Mouse (Mus musculus) forebrain, postnatal 0 days (tissue): Measurements from ENCODE around the gene Rpl36. TPM values are rescaled to one million over a fixed set of nuclear protein-coding genes. Genes with fewer than 3 reads are reported as not detected.

ENCODE experiments used
- ATAC-seq: fragments of 200-750 bp; cut with Nextera tagmentation; 2 replicates; pipeline ENCODE4 v1.8.0; 2017; ENCODE audit warnings: mild to moderate bottlenecking, moderate library complexity
- DNase-seq: peaks from one replicate; pipeline ENCODE4 v3.0.0-alpha.2; 2015
- H3K27ac ChIP-seq: fragments of 300-500 bp; sonication (generic); 2 replicates; pipeline ENCODE4 v1.5.1; 2014; ENCODE audit warnings: low read depth, mild to moderate bottlenecking, antibody characterized with exemption, low read length, moderate library complexity, mixed read lengths
- H3K27me3 ChIP-seq: fragments of 300-500 bp; sonication (generic); 2 replicates; pipeline ENCODE4 v1.6.1; 2014; ENCODE audit warnings: mild to moderate bottlenecking, low read length, mixed read lengths; ENCODE audit not compliant: insufficient read depth
- H3K36me3 ChIP-seq: fragments of 300-500 bp; sonication (generic); 2 replicates; pipeline ENCODE4 v1.6.1; 2014; ENCODE audit warnings: mild to moderate bottlenecking, moderate library complexity; ENCODE audit not compliant: insufficient read depth
- H3K4me1 ChIP-seq: fragments of 300-500 bp; sonication (generic); 2 replicates; pipeline ENCODE4 v1.6.1; 2014; ENCODE audit warnings: antibody characterized with exemption; ENCODE audit not compliant: insufficient read depth
- H3K4me2 ChIP-seq: fragments of 300-500 bp; sonication (generic); 2 replicates; pipeline ENCODE4 v1.6.1; 2014; ENCODE audit warnings: low read depth, mild to moderate bottlenecking, moderate library complexity
- H3K4me3 ChIP-seq: fragments of 300-500 bp; sonication (generic); 2 replicates; pipeline ENCODE4 v1.5.1; 2014; ENCODE audit warnings: low read depth, low read length, mixed read lengths
- H3K9ac ChIP-seq: fragments of 300-500 bp; sonication (generic); 2 replicates; pipeline ENCODE4 v1.6.1; 2014; ENCODE audit warnings: mild to moderate bottlenecking
- H3K9me3 ChIP-seq: fragments of 300-500 bp; sonication (generic); 2 replicates; pipeline ENCODE4 v1.6.1; 2016; ENCODE audit warnings: low read length
- CTCF ChIP-seq: sonication (generic); IDR thresholded peaks from 2 replicates; pipeline ENCODE4 v1.5.1; 2016; ENCODE audit warnings: antibody characterized with exemption, control low read depth, low read depth
- whole genome bisulfite sequencing: fragments of 180-500 bp; shearing (Covaris S2); extraction: QIAGEN DNeasy Blood & Tissue Kit; methylation state at CpG from one replicate; pipeline ENCODE4 v1.1.7; 2014; 5-methylcytosine and 5-hydroxymethylcytosine counted together
- polyA plus RNA-seq: library from polyadenylated mRNA; unstranded; fragments of >200 nt; fragmentation: Nextera tagmentation; extraction: Ambion mirVana; gene quantifications from 2 replicates; pipeline ENCODE4 v1.2.1, GENCODE M21; 2015
- total RNA-seq: library from RNA; depleted of rRNA; stranded (reverse); fragments of >200 nt; gene quantifications from 2 replicates; pipeline ENCODE4 v1.2.3, GENCODE M21; 2014

Rpl36 gene
- total and polyA plus RNA-seq, 2 experiments from 2014 or later: 807 to 1,145 TPM

DNA sequence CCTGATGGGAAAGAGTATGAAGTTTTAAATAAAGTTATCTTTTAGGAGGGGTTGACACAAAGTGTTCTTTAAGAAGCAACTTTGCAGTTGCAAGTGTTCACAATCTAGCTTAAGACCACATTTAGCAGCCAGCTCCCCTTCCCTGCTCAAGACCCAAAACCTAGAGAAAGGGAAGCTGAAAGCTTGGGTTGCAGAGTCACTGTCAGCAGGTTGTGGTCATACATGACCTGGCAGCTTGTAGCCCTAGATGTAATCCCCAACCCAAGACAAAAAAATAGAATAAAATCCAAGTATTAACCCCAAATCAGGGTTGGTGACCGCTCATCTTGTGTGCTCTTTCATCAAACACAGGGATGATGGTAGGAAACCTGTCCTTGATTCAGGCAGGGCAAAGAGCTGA, 30.1 kb upstream of the Rpl36 start:
- Histone ChIP-seq H3K9me3 (no peaks in the 10 kb centered on the region), H3K36me3 (peaks cover 49% of the 10 kb centered on the region), H3K4me3 (peak overlapping the region; percentile 83), H3K9ac (peak overlapping the region; percentile 88), H3K27ac (no peak overlapping the region), H3K27me3 (no peaks in the 10 kb centered on the region), H3K4me1 (peaks cover 30% of the 10 kb centered on the region), H3K4me2 (peak overlapping the region; percentile 86)
- WGBS: 68% methylated on average over 1 of the region's 1 CpGs
- no peak for TF ChIP-seq CTCF
- DNase-seq (no peak), ATAC-seq (no peak)

DNA sequence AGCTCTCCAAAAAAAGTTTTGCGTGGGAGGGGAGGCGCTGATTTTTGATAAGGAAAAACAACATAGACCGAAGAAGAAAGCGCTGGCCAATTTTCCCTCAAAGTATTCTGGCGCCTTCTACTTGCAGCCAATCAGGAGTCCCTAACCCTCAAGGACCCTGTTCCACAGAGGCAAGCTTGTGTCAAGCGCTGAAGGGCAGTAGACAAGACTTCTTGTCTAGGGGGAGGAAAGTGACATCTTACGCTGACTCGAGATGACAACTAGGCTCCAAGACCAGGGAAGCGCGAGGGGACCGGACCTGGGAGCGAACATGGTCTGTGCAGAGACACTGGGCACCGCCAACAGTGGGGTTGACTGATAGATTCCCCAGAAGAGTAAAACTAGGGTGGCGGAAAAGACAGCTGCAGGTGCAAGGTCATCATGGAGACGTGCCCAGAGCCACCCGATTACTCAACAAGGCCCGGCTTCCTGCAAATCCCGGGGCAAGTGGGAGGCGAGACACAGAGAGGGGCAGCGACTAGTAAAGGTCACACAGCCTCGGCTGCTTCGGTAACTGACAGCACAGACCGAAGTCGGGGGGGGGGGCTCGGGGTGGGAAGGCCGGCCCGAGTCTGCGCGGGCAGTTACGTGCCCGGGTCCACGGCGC, 29.5 kb upstream of the Rpl36 start:
- peak overlapping the region; percentile 88 for H3K9ac ChIP-seq
- DNase-seq (no peak), ATAC-seq (no peak)
- WGBS: 2% methylated on average over 33 of the region's 33 CpGs
- H3K27ac ChIP-seq: peak overlapping the region; percentile 97
- TF ChIP-seq CTCF: no peak
- peaks cover 49% of the 10 kb centered on the region for H3K36me3 ChIP-seq
- H3K27me3 ChIP-seq: no peaks in the 10 kb centered on the region
- H3K4me1 ChIP-seq: peaks cover 30% of the 10 kb centered on the region
- H3K4me3 ChIP-seq: peak overlapping the region; percentile 83
- peak overlapping the region; percentile 86 for H3K4me2 ChIP-seq
- no peaks in the 10 kb centered on the region for H3K9me3 ChIP-seq

DNA sequence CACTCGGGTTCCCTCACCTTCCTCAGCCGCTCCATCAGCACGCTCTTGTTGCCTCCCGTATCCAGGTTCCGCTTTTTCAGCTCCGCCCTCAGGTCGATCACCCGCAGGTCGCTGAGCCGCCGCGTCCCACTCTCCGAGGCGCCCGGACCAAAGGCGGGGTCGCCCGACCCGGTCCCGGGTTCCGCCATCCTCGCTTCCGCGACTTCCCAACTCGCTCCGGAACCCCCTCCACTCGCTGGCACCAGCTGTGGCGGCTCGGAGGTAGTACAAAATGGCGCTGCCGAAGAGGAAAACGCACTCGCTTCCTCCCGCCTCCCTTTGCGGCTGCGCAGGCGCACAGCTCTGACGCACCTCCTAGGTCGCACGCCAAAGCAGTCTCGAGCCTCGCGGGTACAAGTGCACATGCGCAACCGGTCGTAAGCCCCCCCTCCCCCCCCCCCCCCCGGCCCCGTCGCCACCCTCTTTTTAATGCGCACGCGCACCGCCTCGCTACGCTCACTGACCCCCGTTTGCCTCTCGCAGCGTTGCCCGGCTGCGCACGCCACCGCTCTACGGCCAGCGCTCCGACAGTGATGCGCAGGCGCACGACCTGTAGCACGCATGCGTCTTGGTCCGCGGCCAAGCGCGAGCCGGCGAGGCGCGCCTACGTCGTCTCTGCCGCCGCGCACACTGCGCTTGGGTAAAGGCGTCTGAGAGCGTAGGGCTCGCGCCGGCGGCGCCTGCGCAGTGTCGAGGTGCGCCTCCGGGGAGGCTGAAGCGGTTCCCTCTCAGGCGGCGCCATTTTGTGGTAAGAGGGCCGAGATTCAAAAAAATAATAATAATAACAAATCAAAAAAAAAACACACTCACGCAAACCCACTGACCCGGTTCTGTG, 28.7 kb upstream of the Rpl36 start, which contains the start of the genes Safb2 and Safb:
TSS of gene Safb2 (minus strand) at position 329 of the 874 bp plus-strand sequence.
TSS of gene Safb (plus strand) at position 569 of the 874 bp plus-strand sequence.
- peak; percentile 100 for DNase-seq
- Histone ChIP-seq H3K4me1 (peaks cover 30% of the 10 kb centered on the region), H3K36me3 (peaks cover 55% of the 10 kb centered on the region), H3K27me3 (no peaks in the 10 kb centered on the region), H3K4me3 (peak within 1 kb of the TSS; percentile 86), H3K27ac (peak within 1 kb of the TSS; percentile 97), H3K9me3 (no peaks in the 10 kb centered on the region), H3K4me2 (peak within 1 kb of the TSS; percentile 86), H3K9ac (peak within 1 kb of the TSS; percentile 88)
- TF ChIP-seq CTCF: peak; percentile 40
- ATAC-seq: peak; percentile 96
- WGBS: 1% methylated on average over 93 of the region's 101 CpGs

DNA sequence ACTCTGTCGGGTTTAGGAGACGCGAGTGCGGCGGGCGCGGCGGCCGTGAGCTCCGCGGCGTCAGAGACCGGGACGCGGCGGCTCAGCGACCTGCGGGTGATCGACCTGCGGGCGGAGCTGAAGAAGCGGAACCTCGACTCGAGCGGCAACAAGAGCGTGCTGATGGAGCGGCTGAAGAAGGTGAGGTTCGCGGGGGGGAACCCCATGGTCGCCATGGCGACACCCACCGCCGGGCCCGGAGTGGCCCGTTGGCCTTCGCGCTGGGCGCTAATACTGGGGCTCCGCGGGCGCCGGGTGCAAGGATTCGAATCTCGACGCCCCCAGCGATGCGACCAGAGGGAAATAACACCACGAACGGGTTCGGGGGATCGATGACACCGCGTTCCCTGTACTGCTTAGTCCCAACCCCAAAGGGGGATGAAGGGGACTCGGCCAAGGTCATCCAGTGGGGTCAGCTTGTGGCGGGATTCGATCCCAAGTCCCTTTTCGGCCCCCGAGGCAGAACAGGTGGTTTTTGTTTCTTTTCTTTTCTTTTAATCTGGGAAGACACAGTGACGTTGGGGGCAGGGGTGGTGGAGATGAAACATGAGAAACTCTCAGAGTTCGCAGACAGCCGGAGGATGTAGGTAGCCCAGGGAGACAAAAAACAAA, 27.9 kb upstream of the Rpl36 start:
- peak overlapping the region; percentile 59 for H3K4me2 ChIP-seq
- H3K4me1 ChIP-seq: peaks cover 30% of the 10 kb centered on the region
- TF ChIP-seq CTCF: no peak
- H3K36me3 ChIP-seq: peaks cover 61% of the 10 kb centered on the region
- peak overlapping the region; percentile 86 for H3K4me3 ChIP-seq
- under 1% methylated on average over 61 of the region's 61 CpGs for WGBS
- H3K27ac ChIP-seq: peak overlapping the region; percentile 97
- peak overlapping the region; percentile 88 for H3K9ac ChIP-seq
- ATAC-seq: no peak
- DNase-seq: no peak
- no peaks in the 10 kb centered on the region for H3K9me3 ChIP-seq
- no peaks in the 10 kb centered on the region for H3K27me3 ChIP-seq

DNA sequence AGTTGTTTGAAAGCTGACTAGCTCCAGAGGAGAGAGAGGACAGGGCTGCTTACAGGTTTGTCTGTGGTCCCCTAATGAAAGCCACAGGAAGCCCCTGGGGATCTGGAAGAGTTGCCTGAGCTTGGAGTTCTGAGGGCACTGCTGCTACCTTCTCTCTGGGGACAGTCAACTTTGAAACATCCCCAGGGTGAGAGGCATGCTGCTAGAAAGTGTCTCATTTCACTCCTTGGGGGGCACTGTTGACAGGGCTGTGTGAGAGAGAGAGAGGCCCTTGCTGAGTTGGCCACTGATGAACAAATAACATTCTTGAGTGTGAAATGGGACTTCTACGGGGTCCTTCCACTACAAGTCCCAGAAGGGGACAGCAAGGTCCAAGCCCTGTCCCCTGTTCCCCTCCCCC, 25.4 kb upstream of the Rpl36 start:
- Histone ChIP-seq H3K36me3 (peaks cover 61% of the 10 kb centered on the region), H3K9ac (no peak overlapping the region), H3K4me3 (no peak overlapping the region), H3K27me3 (no peaks in the 10 kb centered on the region), H3K4me2 (no peak overlapping the region), H3K27ac (no peak overlapping the region), H3K4me1 (peaks cover 23% of the 10 kb centered on the region), H3K9me3 (no peaks in the 10 kb centered on the region)
- no peak for TF ChIP-seq CTCF
- 84% methylated on average over 1 of the region's 1 CpGs for WGBS
- no peak for ATAC-seq
- no peak for DNase-seq

DNA sequence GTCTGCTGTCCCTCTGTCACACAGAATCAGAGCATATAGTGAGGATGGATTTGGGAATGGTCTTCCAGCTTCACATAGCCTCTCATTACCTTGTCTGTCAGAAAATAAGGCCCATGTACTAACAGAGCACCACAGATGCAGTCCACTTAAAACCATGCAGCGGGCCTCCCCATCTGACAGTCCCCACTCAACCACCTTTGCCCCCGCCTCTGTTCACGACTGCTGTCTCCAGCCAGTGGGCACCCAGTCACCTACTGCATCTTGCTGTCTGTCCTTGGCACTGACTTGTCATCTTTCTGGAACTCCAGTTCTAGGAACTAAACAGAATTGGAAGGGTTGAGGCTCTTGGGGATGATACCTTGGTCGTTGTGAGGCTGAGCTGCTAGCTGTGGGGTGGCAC, 24.3 kb upstream of the Rpl36 start:
- no peak for ATAC-seq
- Histone ChIP-seq H3K27ac (no peak overlapping the region), H3K36me3 (peaks cover 69% of the 10 kb centered on the region), H3K9ac (no peak overlapping the region), H3K9me3 (no peaks in the 10 kb centered on the region), H3K4me3 (no peak overlapping the region), H3K27me3 (no peaks in the 10 kb centered on the region), H3K4me2 (no peak overlapping the region), H3K4me1 (peaks cover 15% of the 10 kb centered on the region)
- no peak for DNase-seq
- TF ChIP-seq CTCF: no peak
- WGBS: 97% methylated on average over 4 of the region's 4 CpGs
